Mouse (Mus musculus): Measurements from ENCODE around the gene Ppil2.

DNA sequence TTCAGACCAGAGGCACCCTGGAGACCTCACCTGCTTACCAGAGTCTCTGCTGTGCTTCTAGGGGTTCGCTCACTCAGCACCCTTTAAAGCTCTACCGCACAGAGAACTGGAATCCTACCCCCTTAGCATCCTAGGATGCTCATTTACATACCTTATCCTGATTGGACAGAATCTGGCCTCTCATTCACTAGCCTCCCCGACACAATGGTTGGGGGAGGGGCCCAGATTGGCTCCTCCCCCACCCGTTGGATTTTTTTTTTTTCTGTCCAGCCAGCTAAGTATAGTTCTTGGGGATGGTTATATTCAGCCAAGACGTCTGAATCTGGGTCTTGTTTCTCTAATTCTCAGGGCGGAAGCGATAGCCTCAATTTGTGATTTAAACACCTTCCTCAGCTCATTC is 33.3 kb upstream of the Ppil2 start, which contains the start of gene Ydjc:
- TF ChIP-seq CTCF (conservative IDR thresholded peaks at IDR 0.05; ENCODE audit: insufficient read depth, insufficient read length, low read depth, low read length): no peak
- TF ChIP-seq POLR2A (IDR thresholded peaks at IDR 0.05; ENCODE audit: low read depth, low read length): no peak

Data from kidney, adult 2 months (tissue).